Mouse (Mus musculus) lung, adult 18-20 months (tissue): Measurements from ENCODE around the gene Inf2.

Source experiments
- DNase-seq, 2 experiments: peaks; one replicate each; pipeline ENCODE4 v3.0.0; 2022; ENCODE audit warnings: mixed read lengths in 2 of 2

Gene Inf2

DNA sequence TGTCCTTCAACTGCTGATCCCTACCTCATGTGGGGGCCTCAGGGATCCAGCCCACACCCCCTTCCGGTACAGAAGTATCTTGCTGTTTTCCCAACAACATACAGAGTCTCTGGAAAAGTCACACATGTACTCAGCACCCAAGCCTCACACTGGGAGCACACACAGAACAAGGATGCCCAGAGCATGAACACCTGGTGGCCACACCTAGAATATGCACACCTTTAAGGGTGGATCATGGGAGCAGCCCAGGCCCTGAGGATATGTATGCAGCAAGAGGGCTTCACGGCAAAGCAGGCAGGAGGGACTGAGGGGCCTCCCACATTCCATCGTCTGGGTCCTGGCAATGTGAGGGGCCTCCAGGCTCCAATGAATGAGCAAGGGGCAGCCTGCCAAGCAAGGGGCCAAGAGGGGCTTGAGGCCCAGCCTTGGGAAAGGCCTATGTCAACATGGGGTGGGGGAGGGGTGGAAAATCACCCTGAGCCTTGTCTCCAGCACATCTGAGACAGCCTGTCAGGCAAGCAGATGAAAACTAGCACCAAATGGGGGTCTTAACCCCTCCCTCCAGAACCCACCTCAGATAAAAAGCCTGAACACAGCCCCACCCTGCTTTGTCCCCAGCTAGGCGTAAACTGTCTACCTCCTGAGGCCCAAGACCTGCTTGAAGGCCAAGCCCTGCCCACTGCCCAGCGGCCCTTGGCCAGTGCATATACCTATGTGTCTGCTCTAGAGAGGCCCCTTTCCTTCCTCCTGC is 72.2 kb downstream of the Inf2 start:
- no peak for DNase-seq

- DNase-seq = no peak
Observed at GRCm38 (mm10) chr12:112661327-112661605, 72.7 kb downstream of the Inf2 start.

DNA sequence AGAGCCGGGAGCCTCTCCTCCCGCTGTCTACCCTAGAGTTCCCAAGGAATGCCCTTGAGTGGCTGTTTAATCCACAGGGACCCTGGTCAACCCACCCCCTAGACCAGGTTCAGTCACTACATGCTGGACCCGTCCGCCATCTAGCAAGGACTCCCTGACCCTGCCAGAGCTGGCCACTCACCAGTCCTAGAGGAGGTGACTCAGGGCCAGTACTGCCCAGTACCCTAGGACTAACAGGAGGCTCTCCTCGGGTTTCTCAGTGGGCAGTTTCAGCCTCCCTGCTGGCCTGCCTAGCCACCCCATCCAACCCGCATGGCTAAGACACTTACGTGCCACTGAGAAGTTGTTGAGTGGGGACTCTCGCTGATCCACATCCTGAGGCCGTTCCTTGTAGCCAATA is 73.3 kb downstream of the Inf2 start:
- DNase-seq = no peak

DNA sequence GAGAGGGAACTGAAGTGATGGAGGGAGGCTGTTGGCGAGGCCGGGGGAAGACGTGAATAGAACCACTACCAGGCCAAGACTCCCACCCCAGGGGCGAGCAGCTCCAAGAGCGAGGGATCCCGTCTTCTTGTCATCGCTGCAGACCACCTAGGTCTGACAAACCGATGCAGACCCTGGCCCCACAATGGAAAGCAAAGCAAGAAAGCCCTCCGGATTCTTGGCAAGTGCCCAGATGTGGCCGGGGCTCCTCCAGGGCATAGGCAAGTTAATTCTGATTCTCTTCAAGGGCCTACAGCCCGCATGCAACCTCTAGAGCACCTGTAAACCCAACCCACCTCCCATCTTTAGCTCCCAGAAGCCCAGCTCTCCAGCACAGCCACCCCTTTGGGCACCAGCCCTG is 74.7 kb downstream of the Inf2 start:
- DNase-seq = no peak

DNA sequence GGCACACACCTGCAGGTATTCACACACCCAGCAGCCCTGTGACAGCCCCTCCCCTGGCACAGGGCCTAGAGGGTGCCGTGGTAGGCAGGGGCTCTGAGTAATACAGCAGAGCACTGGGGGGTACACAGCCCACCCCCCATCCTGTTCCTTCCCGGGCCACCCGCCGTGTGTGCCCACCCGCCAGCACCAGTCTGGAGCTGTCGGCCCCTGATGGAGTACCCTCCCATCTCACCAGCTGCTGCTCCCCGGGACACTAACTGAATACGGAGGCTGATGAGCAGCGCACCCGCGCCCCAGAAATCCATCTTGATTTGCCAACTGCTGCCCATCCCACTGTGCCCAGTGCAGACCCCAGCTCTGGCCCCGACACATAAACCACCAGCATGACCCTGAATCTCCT is 75.1 kb downstream of the Inf2 start:
- DNase-seq = no peak

GRCm38 (mm10) chr12:112664124-112664523 is 75.5 kb downstream of the Inf2 start:
- DNase-seq = no peak

DNA sequence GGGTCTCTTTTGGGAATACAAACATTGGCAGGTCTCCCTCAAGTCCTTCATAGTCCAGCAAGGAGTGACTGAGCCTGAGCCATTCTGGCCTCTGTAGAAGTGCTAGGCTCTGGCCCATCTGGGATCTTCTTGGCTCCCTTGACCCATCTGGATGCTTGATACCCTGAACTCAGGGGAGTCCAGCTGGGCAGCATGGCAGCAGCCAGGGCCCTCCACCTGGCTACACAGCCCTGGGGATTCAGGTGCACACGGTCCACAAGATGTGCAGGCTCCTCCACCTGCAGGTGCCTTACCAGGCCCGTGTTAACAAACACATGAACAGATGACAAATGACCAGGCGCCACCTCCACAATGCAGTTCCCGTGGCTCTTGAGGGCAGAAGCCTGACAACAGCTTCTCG is 76.1 kb downstream of the Inf2 start:
- no peak for DNase-seq
